Mouse (Mus musculus) hindbrain, embryonic 14.5 days (tissue): ENCODE measurements around the gene Btrc. TPM values are rescaled to one million over a fixed set of nuclear protein-coding genes. Genes with fewer than 3 reads are reported as not detected.
"Not testable (repeated sequence)": the region's sequence is repeated elsewhere in the genome, so short reads cannot be mapped to it uniquely, and the experiment has no call there.

Experiments
- ATAC-seq: fragments of 200-750 bp; cut with Nextera tagmentation; 2 replicates; pipeline ENCODE4 v1.8.0; 2017; ENCODE audit warnings: moderate number of reproducible peaks, mild to moderate bottlenecking, moderate TSS enrichment, moderate library complexity; ENCODE audit not compliant: low FRiP score
- DNase-seq: peaks from one replicate; pipeline ENCODE4 v3.0.0-alpha.2; 2015; ENCODE audit warnings: low spot score
- H3K27ac ChIP-seq: fragments of 300-500 bp; sonication (generic); 2 replicates; pipeline ENCODE4 v1.5.1; 2014; ENCODE audit warnings: mild to moderate bottlenecking, moderate library complexity
- H3K27me3 ChIP-seq: fragments of 300-500 bp; sonication (generic); 2 replicates; pipeline ENCODE4 v1.6.1; 2014; ENCODE audit warnings: mild to moderate bottlenecking, low read length, mixed read lengths; ENCODE audit not compliant: control insufficient read depth, insufficient read depth
- H3K36me3 ChIP-seq: fragments of 300-500 bp; sonication (generic); replicated peaks from 2 replicates; pipeline ENCODE4 v1.6.1; 2014; ENCODE audit not compliant: control insufficient read depth, insufficient read depth
- H3K4me1 ChIP-seq: fragments of 300-500 bp; sonication (generic); replicated peaks from 2 replicates; pipeline ENCODE4 v1.6.1; 2014; ENCODE audit warnings: antibody characterized with exemption, low read length, mixed read lengths; ENCODE audit not compliant: control insufficient read depth, insufficient read depth
- H3K4me2 ChIP-seq: fragments of 300-500 bp; sonication (generic); replicated peaks from 2 replicates; pipeline ENCODE4 v1.6.1; 2014; ENCODE audit warnings: mild to moderate bottlenecking, moderate library complexity
- H3K4me3 ChIP-seq: fragments of 300-500 bp; sonication (generic); replicated peaks from 2 replicates; pipeline ENCODE4 v1.5.1; 2014; ENCODE audit warnings: mild to moderate bottlenecking, low read length
- H3K9ac ChIP-seq: fragments of 300-500 bp; sonication (generic); 2 replicates; pipeline ENCODE4 v1.6.1; 2014
- H3K9me3 ChIP-seq: fragments of 300-500 bp; sonication (generic); 2 replicates; pipeline ENCODE4 v1.6.1; 2016; ENCODE audit warnings: low read length; ENCODE audit not compliant: control insufficient read depth
- WGBS: fragments of 180-500 bp; shearing (Covaris S2); extraction: QIAGEN DNeasy Blood & Tissue Kit; methylation state at CpG from one replicate; pipeline ENCODE4 v1.1.7; 2014; 5-methylcytosine and 5-hydroxymethylcytosine counted together
- polyA plus RNA-seq: library from polyadenylated mRNA; unstranded; fragments of >200 nt; fragmentation: Nextera tagmentation; extraction: Ambion mirVana; gene quantifications from 2 replicates; pipeline ENCODE4 v1.2.1, GENCODE M21; 2014

Btrc gene
- polyA plus RNA-seq, 1 experiment from 2014 or later, result 74.3 TPM

- no peak for DNase-seq
- peaks cover 26% of the 10 kb centered on the region for H3K4me1 ChIP-seq
- no peak overlapping the region for H3K27ac ChIP-seq
Measured at GRCm38 (mm10) chr19:45544152-45544924, 180.8 kb downstream of the Btrc start.

DNA sequence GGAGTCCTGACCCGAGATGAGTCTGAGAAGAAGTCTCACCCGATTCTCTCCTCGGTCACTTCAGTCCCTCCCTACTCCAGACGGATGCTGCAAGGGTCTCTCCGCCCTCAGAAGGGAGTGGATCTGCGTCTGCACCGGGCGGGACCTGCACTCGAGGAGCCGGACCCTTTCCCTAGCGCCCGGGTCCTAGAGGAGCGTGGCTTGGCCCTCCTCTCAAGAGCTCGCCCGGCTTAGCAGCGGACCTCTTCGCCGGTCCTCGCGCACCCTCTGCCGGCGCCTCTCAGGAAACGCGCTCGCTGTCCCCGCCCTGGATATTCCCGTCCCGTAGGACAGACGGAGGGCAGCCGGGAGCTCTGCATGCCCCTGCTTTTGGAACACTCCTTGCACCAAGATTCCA, 181.4 kb downstream of the Btrc start:
- Histone ChIP-seq H3K27me3 (peaks cover 31% of the 10 kb centered on the region), H3K4me1 (peaks cover 26% of the 10 kb centered on the region), H3K9ac (peak overlapping the region; percentile 43), H3K36me3 (no peaks in the 10 kb centered on the region), H3K4me2 (peak overlapping the region; percentile 74), H3K27ac (no peak overlapping the region), H3K4me3 (peak overlapping the region; percentile 30), H3K9me3 (no peaks in the 10 kb centered on the region)
- DNase-seq, result peak; percentile 86
- under 1% methylated on average over 30 of the region's 30 CpGs for WGBS
- peak; percentile 57 for ATAC-seq

More at GRCm38 (mm10) chr19:45544152-45544924, 180.8 kb downstream of the Btrc start:
- Histone ChIP-seq H3K9me3 (no peaks in the 10 kb centered on the region), H3K4me3 (peak overlapping the region; percentile 30), H3K27me3 (peaks cover 31% of the 10 kb centered on the region), H3K9ac (peak overlapping the region; percentile 43), H3K36me3 (no peaks in the 10 kb centered on the region), H3K4me2 (peak overlapping the region; percentile 74)
- ATAC-seq, result no peak
- WGBS, result 2% methylated on average over 15 of the region's 26 CpGs

DNA sequence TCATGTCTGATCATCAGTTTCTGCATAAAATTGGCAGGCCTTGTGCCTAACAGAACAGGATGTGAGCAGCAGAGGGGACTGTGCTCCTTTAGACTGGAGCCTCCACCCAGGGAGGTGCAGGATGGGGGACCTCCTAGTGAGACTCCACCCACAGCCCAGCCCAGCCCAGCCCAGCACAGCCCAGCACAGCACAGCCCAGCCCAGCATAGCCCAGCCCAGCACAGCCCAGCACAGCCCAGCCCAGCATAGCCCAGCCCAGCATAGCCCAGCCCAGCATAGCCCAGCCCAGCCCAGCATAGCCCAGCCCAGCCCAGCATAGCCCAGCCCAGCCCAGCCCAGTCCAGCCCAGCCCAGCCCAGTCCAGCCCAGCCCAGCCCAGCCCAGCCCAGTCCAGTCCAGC, 184.7 kb downstream of the Btrc start:
- H3K9me3 ChIP-seq, H3K9ac ChIP-seq, H3K36me3 ChIP-seq, H3K4me1 ChIP-seq, ATAC-seq, H3K4me2 ChIP-seq, H3K27ac ChIP-seq, DNase-seq, H3K4me3 ChIP-seq: not testable (repeated sequence)
- H3K27me3 ChIP-seq, result peaks cover 19% of the 10 kb centered on the region

DNA sequence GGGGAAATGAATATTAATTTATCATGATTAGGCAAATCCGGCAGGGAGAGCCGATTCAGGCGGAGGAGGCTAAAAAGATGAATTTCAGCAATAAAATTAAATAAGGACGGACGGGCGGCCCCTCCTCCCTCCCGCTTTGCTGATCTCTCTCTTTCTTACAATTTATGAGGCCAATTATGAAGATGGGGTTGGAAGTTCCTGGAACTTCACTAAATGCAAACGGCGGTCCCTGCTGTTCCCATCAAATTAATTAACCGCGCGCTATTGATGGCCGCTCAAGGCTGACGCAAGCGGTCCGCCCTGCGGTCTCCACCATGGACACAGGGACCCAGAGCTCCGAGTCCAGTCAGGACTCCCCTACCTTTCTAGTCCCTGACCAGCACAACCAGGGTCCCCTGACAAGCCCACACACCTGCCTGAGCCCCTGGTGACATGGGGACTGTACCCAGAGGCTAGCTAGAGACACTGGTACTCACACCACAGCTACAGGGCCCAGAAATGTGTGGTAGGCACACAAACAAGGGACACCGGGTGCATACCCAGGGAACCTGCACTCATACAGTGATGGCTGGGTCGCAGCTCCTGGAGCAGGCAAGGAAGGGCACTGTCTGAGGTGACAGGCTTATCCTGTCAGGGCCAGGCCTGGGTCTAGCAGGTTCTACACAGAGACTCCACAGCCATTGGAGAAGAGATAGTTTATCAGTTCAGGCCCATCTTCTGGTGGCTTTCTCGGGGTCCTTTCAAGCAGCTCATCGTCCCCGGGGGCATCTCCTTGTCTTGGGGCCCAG, 185.8 kb downstream of the Btrc start:
- ATAC-seq (no peak), DNase-seq (no peak)
- Histone ChIP-seq H3K9me3 (no peaks in the 10 kb centered on the region), H3K9ac (no peak overlapping the region; the same call in 1 of the 2 replicates), H3K27me3 (peaks cover 11% of the 10 kb centered on the region), H3K4me2 (no peak overlapping the region), H3K27ac (no peak overlapping the region; the same call in 1 of the 2 replicates), H3K4me1 (peaks cover 10% of the 10 kb centered on the region; the same call in 1 of the 2 replicates), H3K36me3 (0 out of 2 replicates have a peak, but pooled peaks cover 14% of the 10 kb centered on the region), H3K4me3 (no peak overlapping the region)
- WGBS, result 55% methylated on average over 23 of the region's 23 CpGs

- no peak overlapping the region for H3K27ac ChIP-seq
- H3K36me3 ChIP-seq, result 0 out of 2 replicates have a peak, but pooled peaks cover 18% of the 10 kb centered on the region
- WGBS, result 83% methylated on average over 4 of the region's 4 CpGs
- no peak for ATAC-seq
- 0 out of 2 replicates have a peak, but pooled peaks cover 5% of the 10 kb centered on the region for H3K4me1 ChIP-seq
- no peaks in the 10 kb centered on the region for H3K9me3 ChIP-seq
- H3K27me3 ChIP-seq, result peaks cover 11% of the 10 kb centered on the region
- no peak overlapping the region for H3K4me2 ChIP-seq
- H3K4me3 ChIP-seq, result no peak overlapping the region
- no peak for DNase-seq
- H3K9ac ChIP-seq, result no peak overlapping the region
Measured at GRCm38 (mm10) chr19:45549948-45550347, 186.4 kb downstream of the Btrc start.

GRCm38 (mm10) chr19:45552187-45552586, 188.7 kb downstream of the Btrc start:
- Histone ChIP-seq H3K9me3 (no peaks in the 10 kb centered on the region), H3K36me3 (0 out of 2 replicates have a peak, but pooled peaks cover 26% of the 10 kb centered on the region), H3K27me3 (no peaks in the 10 kb centered on the region), H3K4me1 (0 out of 2 replicates have a peak, but pooled peaks cover 5% of the 10 kb centered on the region), H3K27ac (no peak overlapping the region), H3K4me2 (no peak overlapping the region), H3K9ac (no peak overlapping the region), H3K4me3 (no peak overlapping the region)
- WGBS, result 76% methylated on average over 6 of the region's 6 CpGs
- ATAC-seq (no peak), DNase-seq (no peak)

- 92% methylated on average over 11 of the region's 11 CpGs for WGBS
- no peaks in the 10 kb centered on the region for H3K27me3 ChIP-seq
- no peak for DNase-seq
- H3K9ac ChIP-seq, result no peak overlapping the region
- H3K27ac ChIP-seq, result no peak overlapping the region
- 0 out of 2 replicates have a peak, but pooled peaks cover under 1% of the 10 kb centered on the region for H3K4me1 ChIP-seq
- no peak overlapping the region for H3K4me3 ChIP-seq
- no peak overlapping the region for H3K4me2 ChIP-seq
- H3K36me3 ChIP-seq, result 0 out of 2 replicates have a peak, but pooled peaks cover 31% of the 10 kb centered on the region
- H3K9me3 ChIP-seq, result no peaks in the 10 kb centered on the region
- no peak for ATAC-seq
Measured at GRCm38 (mm10) chr19:45554136-45554535, 190.6 kb downstream of the Btrc start.

- Histone ChIP-seq H3K27me3 (no peaks in the 10 kb centered on the region), H3K9ac (peak within 1 kb of the TSS; percentile 89), H3K4me2 (peak within 1 kb of the TSS; percentile 99), H3K9me3 (no peaks in the 10 kb centered on the region), H3K27ac (peak within 1 kb of the TSS; percentile 80), H3K4me3 (peak within 1 kb of the TSS; percentile 66), H3K4me1 (peaks cover 14% of the 10 kb centered on the region), H3K36me3 (0 out of 2 replicates have a peak, but pooled peaks cover 11% of the 10 kb centered on the region)
- DNase-seq, result peak; percentile 83
- under 1% methylated on average over 34 of the region's 35 CpGs for whole genome bisulfite sequencing
- ATAC-seq, result peak; percentile 82
Measured at GRCm38 (mm10) chr19:45560153-45560890, 196.8 kb downstream of the Btrc start, which contains the start of the genes Poll and Gm17018. Gene Poll (minus strand): TSS chr19:45560531. Gene Gm17018 (plus strand): TSS chr19:45560615.
